Mouse (Mus musculus) heart, adult 9 months (tissue): ENCODE data around the gene Ncam1.

Experiments used
- DNase-seq, 2 experiments: peaks; one replicate each; pipeline ENCODE4 v3.0.0; 2022; ENCODE audit warnings: low spot score in 2 of 2

Gene Ncam1

DNA sequence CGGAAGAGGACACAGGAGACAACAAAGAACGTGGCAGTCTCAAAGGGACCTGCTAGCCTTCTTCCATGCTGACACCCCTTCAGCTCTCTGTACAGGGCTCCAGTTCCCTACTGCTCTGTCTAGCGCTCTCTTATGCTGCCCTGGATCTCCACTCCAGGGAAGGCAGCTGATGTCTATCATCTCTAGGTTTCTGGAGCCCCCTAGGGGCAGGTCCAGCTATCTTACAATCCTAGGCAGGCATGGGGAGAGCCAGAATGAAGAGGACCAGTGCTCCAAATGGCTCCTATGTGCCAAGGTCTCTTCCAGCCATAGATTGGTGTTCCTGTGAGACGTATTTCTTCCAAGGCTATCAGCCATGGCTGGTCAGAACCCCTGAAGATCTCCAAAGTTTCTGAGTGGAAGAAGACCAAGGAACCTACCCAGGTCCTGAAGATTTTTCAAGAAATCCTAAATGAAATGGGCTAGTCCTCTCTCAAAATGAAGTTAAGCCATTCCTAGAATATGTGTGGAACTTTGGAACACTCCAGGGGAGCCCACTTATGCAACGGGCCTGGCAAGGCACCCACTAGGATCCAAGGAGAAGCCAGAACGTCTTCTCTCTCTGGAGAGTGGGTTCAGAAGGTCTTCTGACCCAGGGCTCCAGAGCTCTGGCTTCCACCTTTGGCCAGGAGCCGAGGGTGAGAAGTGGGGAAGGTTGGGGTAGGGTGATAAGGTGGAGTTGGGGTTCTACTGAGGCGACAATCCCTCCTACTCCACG is 290.7 kb downstream of the Ncam1 start:
- no peak for DNase-seq

GRCm38 (mm10) chr9:49504658-49505057 is 294.1 kb downstream of the Ncam1 start:
- no peak for DNase-seq

GRCm38 (mm10) chr9:49502245-49502644 is 296.5 kb downstream of the Ncam1 start:
- DNase-seq, result no peak

DNA sequence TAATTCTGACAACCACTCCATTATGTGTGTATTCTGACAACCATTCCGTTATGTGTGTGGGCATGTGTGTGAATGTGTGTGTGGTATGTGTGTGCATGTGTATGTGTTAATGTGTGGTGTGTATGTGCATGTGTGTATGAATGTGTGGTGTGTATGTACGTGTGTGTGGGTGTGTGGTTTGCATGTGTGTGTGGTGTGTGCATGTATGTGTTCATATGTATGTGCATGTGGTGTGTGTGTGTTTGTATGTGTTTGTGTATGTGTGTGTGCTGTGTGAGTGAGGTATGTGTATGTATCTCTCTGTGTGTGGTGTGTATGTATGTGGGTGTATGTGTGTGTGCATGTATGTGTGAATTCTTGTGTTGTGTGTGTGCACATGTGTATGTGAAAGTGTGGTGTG is 298.8 kb downstream of the Ncam1 start:
- no peak for DNase-seq

- peak; percentile 61 to 71 for DNase-seq
Observed at GRCm38 (mm10) chr9:49493979-49494649, 304.6 kb downstream of the Ncam1 start.

DNA sequence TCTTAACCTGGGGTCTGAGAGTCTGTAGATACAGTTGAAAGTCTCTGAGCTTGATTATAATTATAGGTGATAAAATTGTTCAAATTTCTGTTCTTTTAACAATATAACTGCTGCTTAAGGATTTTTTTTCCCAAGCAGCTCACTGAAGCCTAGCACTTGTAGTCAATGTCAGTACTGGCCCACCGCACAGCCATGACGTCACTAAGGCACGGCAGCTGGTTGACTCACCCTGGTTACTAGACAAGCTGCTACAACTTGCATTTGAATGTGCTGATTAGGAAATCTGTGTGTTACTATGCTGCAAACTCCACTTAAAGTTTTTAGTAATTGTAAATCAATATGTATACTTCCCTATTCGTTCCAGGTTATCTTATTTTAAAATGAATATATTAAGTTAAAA is 308.1 kb downstream of the Ncam1 start:
- no peak for DNase-seq

GRCm38 (mm10) chr9:49488912-49489895 is 309.5 kb downstream of the Ncam1 start:
- DNase-seq, result peak; percentile 73 to 78

- DNase-seq, result no peak
Observed at GRCm38 (mm10) chr9:49488258-49488657, 310.5 kb downstream of the Ncam1 start.

GRCm38 (mm10) chr9:49487657-49487943 is 311.1 kb downstream of the Ncam1 start:
- DNase-seq, result no peak

GRCm38 (mm10) chr9:49486805-49487656 is 311.7 kb downstream of the Ncam1 start:
- DNase-seq, result no peak

DNA sequence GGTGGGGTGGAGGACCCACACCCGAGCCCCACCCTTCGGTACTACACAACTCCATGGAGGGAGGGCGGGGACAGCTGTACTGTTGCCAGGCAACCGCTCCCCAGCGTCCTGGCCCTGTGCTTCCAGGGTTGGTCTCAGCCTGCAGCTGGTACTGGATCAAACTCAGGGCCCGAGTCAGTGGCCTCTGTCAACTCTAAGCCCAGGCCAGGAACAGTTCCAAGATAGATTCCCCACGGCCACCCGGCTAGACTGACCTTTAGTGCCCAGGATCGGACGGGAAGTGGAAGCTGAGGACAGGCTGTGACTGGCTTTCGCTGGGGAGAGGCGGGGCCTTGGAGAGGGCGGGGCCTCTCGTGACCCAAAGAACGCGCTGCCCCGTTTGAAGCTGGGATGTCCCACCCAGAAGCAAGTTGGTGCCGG is 312.8 kb downstream of the Ncam1 start, which contains the start of gene Ttc12:
Gene Ttc12, minus strand, starts transcription at position 334 of the 420 bp plus-strand sequence.
- peak; percentile 91 to 93 for DNase-seq

DNA sequence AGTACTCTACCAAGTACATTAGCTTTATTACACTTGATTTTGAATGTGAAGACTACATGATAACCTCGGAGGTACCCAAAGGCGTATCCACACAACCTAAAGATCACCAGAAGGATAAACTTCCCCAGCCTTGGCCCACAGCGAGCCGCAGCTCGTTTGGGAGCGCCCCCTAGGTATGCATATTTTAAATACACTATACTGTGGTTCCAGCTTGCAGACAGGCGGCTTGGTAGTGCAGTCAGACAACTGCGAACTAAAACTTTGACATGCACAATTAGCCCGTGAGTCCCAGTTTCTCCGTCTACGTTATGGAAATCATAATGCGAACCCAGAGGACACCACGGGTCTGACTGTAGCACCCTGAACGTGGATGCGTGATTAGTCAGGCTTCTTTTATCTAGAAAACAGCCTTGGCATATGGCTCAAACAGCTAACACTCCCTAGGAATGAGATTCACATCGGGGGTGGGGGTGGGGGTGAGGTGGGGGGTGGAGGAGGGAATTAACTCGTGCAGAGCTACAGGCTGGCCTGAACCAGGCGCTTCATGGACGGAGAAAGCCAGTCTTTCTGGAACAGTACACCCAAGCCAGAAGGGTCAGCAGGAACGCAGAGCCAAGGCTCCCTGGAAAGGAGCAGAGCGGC is 313.4 kb downstream of the Ncam1 start:
- DNase-seq, result peak; percentile 23 to 49

DNA sequence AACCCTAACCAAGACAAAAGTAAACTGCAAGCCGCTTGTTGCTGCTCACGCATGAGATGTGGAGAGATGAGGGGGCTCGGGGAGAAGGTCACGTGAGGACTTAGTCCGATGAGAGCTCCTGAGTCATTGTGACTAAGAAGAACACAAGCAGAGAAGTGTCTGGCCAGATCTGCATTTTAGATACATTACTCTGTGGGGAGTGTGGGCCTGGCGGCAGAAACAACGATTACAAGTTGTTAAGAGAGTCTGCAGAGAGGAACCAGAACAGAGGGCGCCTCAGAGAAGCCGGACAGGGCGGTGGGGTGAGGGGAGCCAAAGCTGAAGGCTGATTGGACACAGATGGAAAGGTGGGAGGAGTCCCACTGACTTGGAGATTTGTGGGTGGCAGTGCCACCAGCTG is 315.4 kb downstream of the Ncam1 start:
- no peak for DNase-seq

- DNase-seq, result no peak
Observed at GRCm38 (mm10) chr9:49472126-49472525, 326.6 kb downstream of the Ncam1 start.

GRCm38 (mm10) chr9:49470946-49471345 is 327.8 kb downstream of the Ncam1 start:
- no peak for DNase-seq

GRCm38 (mm10) chr9:49470006-49470405 is 328.7 kb downstream of the Ncam1 start:
- no peak for DNase-seq

GRCm38 (mm10) chr9:49456136-49456535 is 342.6 kb downstream of the Ncam1 start:
- no peak for DNase-seq

GRCm38 (mm10) chr9:49452396-49452795 is 346.3 kb downstream of the Ncam1 start:
- DNase-seq, result no peak
